Mouse (Mus musculus) heart, adult 2 months (tissue): ENCODE data around the gene Slc9a3r1.

ENCODE experiments used
- CTCF ChIP-seq: fragments of 200-600 bp; IDR thresholded peaks from 2 replicates; pipeline ENCODE4 v1.8.1; 2022; ENCODE audit warnings: antibody characterized with exemption, mild to moderate bottlenecking, moderate library complexity
- EP300 ChIP-seq: fragments of 200-500 bp; IDR thresholded peaks from 2 replicates; pipeline ENCODE4 v1.6.1; 2011; ENCODE audit warnings: low read depth, low read length, control low read depth; ENCODE audit not compliant: insufficient read depth
- POLR2A ChIP-seq: fragments of 200-500 bp; IDR thresholded peaks from 2 replicates; pipeline ENCODE4 v1.6.1; 2011; ENCODE audit warnings: mild to moderate bottlenecking, low read depth, low read length, control low read depth; ENCODE audit not compliant: insufficient read depth

DNA sequence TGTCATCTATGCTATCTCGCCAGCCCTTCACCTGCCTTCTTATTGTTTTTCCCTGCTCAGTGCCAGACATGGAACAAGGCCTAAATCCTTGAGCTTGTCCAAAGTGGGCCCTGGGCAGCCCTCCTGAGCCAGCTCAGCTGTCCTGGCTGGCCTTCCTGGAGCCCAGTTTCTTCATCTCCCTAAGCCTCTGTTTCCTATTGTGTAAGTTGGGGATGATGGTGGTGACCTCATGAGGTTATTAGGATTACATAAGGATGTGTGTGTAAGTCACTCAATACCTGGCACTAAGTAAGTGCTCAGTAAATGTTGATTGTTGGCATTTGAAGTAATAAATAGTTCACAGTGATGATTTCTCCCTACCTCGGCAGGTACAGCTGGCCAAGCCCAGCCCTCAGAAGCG, 3.6 kb downstream of the Slc9a3r1 start:
- TF ChIP-seq CTCF: no peak
- no peak for TF ChIP-seq POLR2A
- TF ChIP-seq EP300: no peak
